Mouse (Mus musculus) gastrocnemius, postnatal 25 days (tissue): ENCODE measurements around the gene Lancl2. TPM values are rescaled to one million over a fixed set of nuclear protein-coding genes. Genes with fewer than 3 reads are reported as not detected.

Source experiments
- DNase-seq: peaks from one replicate; pipeline ENCODE4 v3.0.0; 2022
- total RNA-seq, 2 experiments: library from RNA; stranded (reverse); gene quantifications; 1 replicate in 1 of 2; 2 replicates in 1 of 2; pipeline ENCODE4 v1.2.3; 2021

Gene Lancl2
- total RNA-seq, 2 experiments from 2014 or later, result 8.1 to 8.5 TPM

DNA sequence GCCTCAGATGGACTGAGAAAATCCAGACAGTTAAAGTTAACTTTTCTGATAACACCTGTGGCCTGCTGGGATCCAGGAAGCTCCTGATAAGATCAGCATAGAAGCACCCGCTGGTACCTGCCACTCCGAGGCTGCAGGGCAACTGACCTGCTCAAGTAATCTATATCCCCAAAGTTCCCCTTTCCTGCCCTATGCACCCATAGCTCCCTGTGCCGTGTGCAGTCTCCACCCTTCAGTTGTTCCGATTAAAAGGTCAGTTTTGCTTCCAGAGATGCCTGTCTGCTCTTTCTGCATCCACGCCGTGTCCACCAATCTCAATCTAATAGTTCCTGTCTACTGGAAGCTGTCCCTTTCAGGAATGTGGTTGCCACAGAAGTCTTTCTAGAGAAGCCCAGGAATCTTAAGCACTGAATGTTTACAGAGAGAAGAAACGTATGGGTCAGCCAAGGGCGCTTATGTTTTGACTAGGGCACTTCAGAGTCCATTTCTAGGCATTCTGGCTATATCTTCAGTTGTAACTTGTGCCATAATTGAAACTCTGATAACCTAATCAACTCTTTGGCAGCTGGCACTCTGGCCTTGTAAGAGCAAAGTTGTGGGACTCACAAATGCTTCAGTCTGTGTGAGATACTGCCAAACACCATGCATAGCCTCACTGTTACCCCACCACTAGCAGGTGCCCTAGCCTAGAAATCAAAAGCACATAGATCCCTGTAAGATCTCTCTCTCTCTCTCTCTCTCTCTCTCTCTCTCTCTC is 65.0 kb downstream of the Lancl2 start:
- DNase-seq, result no peak

DNA sequence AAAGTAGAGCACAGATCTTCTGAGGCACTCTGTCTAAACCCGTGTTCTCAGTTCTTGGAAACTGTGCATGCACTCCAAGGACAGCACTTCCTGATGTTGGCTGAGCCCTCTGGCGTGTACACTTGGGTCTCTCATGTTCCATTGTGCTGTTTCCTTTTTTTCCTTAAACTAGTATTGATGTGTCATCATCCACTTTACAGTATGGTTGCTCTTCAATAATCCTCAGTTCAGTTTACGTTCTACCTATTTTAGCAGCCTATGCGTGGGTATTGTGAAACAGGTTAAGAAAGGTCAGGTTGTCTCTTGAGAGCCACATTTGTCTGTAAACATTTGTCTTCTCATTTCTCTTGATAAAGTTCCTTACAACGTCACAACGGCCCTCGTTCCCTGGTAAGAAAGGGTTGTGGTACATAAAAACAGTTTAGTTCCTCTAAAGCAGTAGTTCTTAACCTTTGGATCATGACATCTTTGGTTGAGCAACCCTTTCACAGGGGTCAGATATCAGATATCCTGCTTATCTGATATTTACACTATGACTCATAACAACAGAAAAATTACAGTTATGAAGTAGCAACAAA is 66.7 kb downstream of the Lancl2 start:
- DNase-seq, result no peak

DNA sequence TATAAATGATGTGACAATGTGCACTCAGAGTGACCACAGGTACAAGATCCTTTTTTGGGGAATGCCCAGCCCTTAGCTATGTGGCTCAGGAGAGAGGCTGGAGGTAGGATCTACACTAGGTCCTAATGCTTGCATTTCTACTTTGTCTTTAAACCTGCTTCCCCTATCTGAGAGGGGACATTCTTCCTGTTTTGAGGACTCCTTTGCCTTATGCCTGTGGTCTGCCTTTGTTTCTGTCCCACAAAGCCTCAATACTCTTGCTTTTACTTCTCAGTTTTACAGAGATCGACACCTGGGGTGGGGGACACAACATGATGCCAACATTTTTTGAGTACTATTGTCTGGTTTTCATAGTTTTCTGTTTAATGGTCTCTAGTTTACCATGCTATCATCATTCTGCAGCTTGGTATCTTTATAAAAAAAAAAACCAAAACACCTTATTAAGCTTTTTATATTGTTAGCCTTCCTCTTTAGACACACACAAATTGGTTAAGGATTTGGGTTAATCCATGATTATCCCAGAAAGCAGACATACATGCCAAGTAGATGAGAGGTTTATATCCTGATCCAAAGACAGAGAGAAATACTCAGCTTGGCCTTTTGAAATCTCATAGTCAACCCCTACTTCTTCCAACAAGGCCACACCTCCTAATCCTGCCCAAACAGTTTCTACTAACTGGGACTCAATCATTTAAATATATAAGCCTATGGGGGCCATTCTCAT is 68.3 kb downstream of the Lancl2 start:
- DNase-seq, result no peak

GRCm38 (mm10) chr6:57773792-57774191 is 71.5 kb downstream of the Lancl2 start:
- no peak for DNase-seq

DNA sequence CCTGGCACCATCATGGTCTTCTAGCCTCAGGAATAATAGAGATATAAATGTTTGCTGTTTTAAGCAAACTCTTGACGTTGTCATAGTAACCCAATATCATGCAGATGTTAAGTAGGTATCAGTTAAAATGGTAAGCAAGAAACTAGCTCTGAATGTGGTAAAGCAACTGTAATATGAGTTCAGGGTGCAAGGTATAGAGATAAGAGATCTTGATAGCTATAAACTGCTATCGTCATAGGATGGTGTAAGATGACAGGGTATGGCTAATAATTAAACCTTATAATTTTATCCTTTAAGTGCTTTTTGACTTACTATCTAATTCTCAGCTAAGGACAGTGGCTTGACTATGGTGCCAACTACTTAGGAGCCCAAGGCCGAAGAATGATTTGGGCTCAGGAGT is 78.0 kb downstream of the Lancl2 start:
- no peak for DNase-seq

GRCm38 (mm10) chr6:57782658-57783057 is 80.3 kb downstream of the Lancl2 start:
- no peak for DNase-seq

DNA sequence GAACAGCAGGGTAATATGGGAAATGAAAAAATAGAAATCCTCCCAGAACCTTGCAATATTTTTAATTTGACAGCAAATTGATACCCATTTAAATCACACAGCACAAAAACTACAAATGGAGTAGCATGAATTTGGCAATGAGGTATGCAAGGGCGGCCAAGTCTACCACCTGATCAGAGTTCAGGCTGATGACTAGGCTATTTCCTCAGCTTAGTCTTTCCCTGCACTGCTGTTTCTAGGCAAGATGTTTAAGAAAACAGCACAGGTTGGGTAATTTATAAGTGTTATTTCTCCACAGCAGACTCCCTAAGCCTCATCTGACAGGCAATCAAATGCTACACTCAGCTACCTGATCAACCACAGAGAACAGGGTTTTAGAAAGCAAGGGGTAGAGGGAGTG is 81.9 kb downstream of the Lancl2 start:
- no peak for DNase-seq

DNA sequence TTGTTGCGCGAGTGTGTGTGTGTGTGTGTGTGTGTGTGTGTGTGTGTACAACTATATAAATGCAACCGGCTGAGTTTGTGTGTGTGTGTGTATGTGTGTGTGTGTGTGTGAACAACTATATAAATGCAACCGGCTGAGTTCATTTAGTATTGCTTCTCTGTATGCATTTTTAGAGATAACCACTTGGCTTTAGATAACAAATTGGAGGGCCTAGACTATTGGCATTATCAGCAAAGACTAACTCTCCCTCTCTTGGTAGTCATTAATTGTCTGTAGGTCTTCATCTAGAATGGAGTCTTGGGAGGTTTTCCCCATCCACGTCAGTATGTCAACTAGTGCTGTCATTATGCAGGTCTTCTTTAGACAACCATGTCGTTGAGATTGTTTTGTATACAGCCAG is 85.0 kb downstream of the Lancl2 start:
- no peak for DNase-seq

Other genes with a start within 250 kb of the Lancl2 start
- gene Ppm1k, start 167.1 kb upstream of the Lancl2 start, total RNA-seq, result 10 to 100 TPM; 11.2 to 14.1 TPM
- gene Herc6, start 121.5 kb upstream of the Lancl2 start, total RNA-seq, result 1 to 10 TPM in 1 of 2 experiments, under 1 TPM in 1; 0.41 to 1.6 TPM
- 10 to 100 TPM; 13.6 to 14.4 TPM for gene Pyurf, start 10.5 kb upstream of the Lancl2 start, total RNA-seq
- 1 to 10 TPM; 5.1 to 7.5 TPM for gene Vopp1, start 122.6 kb downstream of the Lancl2 start, total RNA-seq
- gene Vmn1r21, start 147.8 kb downstream of the Lancl2 start, total RNA-seq, result not detected
- not detected for gene Vmn1r22, start 205.5 kb downstream of the Lancl2 start, total RNA-seq
- gene Vmn1r23, start 224.3 kb downstream of the Lancl2 start, total RNA-seq, result not detected